Mouse (Mus musculus) hindbrain, embryonic 16.5 days (tissue): ENCODE measurements around the gene Pik3r6. TPM values are rescaled to one million over a fixed set of nuclear protein-coding genes. Genes with fewer than 3 reads are reported as not detected.

Experiments
- ATAC-seq: fragments of 200-750 bp; cut with Nextera tagmentation; 2 replicates; pipeline ENCODE4 v1.8.0; 2017; ENCODE audit warnings: moderate TSS enrichment, moderate library complexity
- H3K27ac ChIP-seq: fragments of 300-500 bp; sonication (generic); 2 replicates; pipeline ENCODE4 v1.5.1; 2014; ENCODE audit warnings: low read depth, mild to moderate bottlenecking, control low read depth, low read length, moderate library complexity
- H3K27me3 ChIP-seq: fragments of 300-500 bp; sonication (generic); replicated peaks from 2 replicates; pipeline ENCODE4 v1.6.1; 2014; ENCODE audit warnings: low read length; ENCODE audit not compliant: control insufficient read depth, insufficient read depth
- H3K36me3 ChIP-seq: fragments of 300-500 bp; sonication (generic); 2 replicates; pipeline ENCODE4 v1.6.1; 2014; ENCODE audit warnings: mild to moderate bottlenecking, low read length, moderate library complexity, mixed read lengths; ENCODE audit not compliant: control insufficient read depth, insufficient read depth
- H3K4me1 ChIP-seq: fragments of 300-500 bp; sonication (generic); 2 replicates; pipeline ENCODE4 v1.6.1; 2014; ENCODE audit warnings: low read depth, low read length; ENCODE audit not compliant: control insufficient read depth, insufficient read depth
- H3K4me2 ChIP-seq: fragments of 300-500 bp; sonication (generic); 2 replicates; pipeline ENCODE4 v1.6.1; 2014; ENCODE audit warnings: mild to moderate bottlenecking, low read length, control low read depth, moderate library complexity
- H3K4me3 ChIP-seq: fragments of 300-500 bp; sonication (generic); 2 replicates; pipeline ENCODE4 v1.5.1; 2014; ENCODE audit warnings: mild to moderate bottlenecking, low read length, control low read depth, moderate library complexity
- H3K9ac ChIP-seq: fragments of 300-500 bp; sonication (generic); 2 replicates; pipeline ENCODE4 v1.6.1; 2014; ENCODE audit warnings: low read depth, mild to moderate bottlenecking, control low read depth, low read length, moderate library complexity
- H3K9me3 ChIP-seq: fragments of 300-500 bp; sonication (generic); 2 replicates; pipeline ENCODE4 v1.6.1; 2014; ENCODE audit warnings: mild to moderate bottlenecking, low read length, moderate library complexity; ENCODE audit not compliant: control insufficient read depth
- WGBS: fragments of 180-500 bp; shearing (Covaris S2); extraction: QIAGEN DNeasy Blood & Tissue Kit; methylation state at CpG from one replicate; pipeline ENCODE4 v1.1.7; 2014; 5-methylcytosine and 5-hydroxymethylcytosine counted together
- polyA plus RNA-seq: library from polyadenylated mRNA; unstranded; fragments of >200 nt; fragmentation: Nextera tagmentation; extraction: Ambion mirVana; gene quantifications from 2 replicates; pipeline ENCODE4 v1.2.1, GENCODE M21; 2015

Pik3r6 gene
- polyA plus RNA-seq, result 1.8 and 2.1 TPM in 2 replicates

DNA sequence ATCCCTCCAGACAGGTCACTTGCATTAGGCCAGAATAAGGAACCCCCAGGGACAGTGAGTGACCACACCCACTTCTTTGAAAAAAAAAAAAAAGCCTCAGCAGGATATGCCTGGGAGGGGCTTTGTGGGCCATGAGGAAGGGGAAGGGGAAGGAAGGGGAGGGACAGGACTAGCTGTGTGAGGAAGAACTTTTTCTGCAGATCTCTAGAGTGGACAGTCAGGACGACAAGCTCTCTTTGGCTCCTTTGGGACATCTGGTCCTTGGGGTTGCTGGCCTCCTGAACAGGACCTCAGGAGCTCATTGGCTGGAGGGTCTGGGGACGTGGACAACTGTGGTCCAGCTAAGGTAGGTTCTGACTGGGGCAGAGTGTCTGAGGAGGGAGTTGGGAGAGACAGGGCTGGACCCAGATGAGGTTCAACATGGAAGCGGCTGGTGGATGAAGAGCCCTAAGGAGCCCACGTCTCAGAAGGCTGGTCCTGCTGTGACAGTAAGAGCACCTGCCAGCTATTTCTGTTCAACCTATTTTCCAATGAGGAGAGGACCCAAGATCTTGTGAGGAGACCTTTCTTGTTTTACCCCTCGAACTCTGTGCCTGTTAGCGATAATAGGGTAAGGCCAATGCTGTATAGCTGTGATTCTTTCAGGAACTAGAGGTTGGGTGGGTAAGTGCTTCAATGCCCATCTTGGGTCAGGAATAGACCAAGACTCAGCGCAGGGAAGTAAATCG is at the start of gene Pik3r6:
TSS of gene Pik3r6 (plus strand) at position 118 of the 728 bp plus-strand sequence.
- Histone ChIP-seq H3K36me3 (no peaks in the 10 kb centered on the region), H3K27ac (no peak within 1 kb of the TSS), H3K4me2 (peak within 1 kb of the TSS; percentile 12; the same call in 1 of the 2 replicates), H3K9ac (no peak within 1 kb of the TSS), H3K4me1 (no peaks in the 10 kb centered on the region), H3K4me3 (0 out of 2 replicates have a peak within 1 kb of the TSS, but pooled peaks have one; percentile 5), H3K9me3 (no peaks in the 10 kb centered on the region), H3K27me3 (no peaks in the 10 kb centered on the region)
- ATAC-seq, result no peak
- 85% methylated on average over 8 of the region's 8 CpGs for WGBS

- Histone ChIP-seq H3K9ac (no peak overlapping the region), H3K9me3 (no peaks in the 10 kb centered on the region), H3K4me2 (no peak overlapping the region), H3K4me3 (no peak overlapping the region), H3K27ac (no peak overlapping the region), H3K36me3 (no peaks in the 10 kb centered on the region), H3K4me1 (peaks cover 7% of the 10 kb centered on the region), H3K27me3 (no peaks in the 10 kb centered on the region)
- 80% methylated on average over 6 of the region's 6 CpGs for WGBS
- no peak for ATAC-seq
Observed at GRCm38 (mm10) chr11:68453301-68453700, 49.5 kb upstream of the Pik3r6 start.

GRCm38 (mm10) chr11:68458086-68458485 is 44.7 kb upstream of the Pik3r6 start:
- Histone ChIP-seq H3K4me1 (no peaks in the 10 kb centered on the region), H3K9ac (no peak overlapping the region), H3K36me3 (no peaks in the 10 kb centered on the region), H3K4me3 (no peak overlapping the region), H3K27ac (no peak overlapping the region), H3K9me3 (no peaks in the 10 kb centered on the region), H3K4me2 (no peak overlapping the region), H3K27me3 (no peaks in the 10 kb centered on the region)
- no peak for ATAC-seq
- 70% methylated on average over 8 of the region's 8 CpGs for WGBS

- H3K4me3 ChIP-seq, result no peak overlapping the region
- no peaks in the 10 kb centered on the region for H3K4me1 ChIP-seq
- H3K36me3 ChIP-seq, result no peaks in the 10 kb centered on the region
- no peak overlapping the region for H3K27ac ChIP-seq
- H3K4me2 ChIP-seq, result no peak overlapping the region
- no peak overlapping the region for H3K9ac ChIP-seq
- WGBS, result 80% methylated on average over 5 of the region's 5 CpGs
- no peaks in the 10 kb centered on the region for H3K9me3 ChIP-seq
- no peaks in the 10 kb centered on the region for H3K27me3 ChIP-seq
- ATAC-seq, result no peak
Observed at GRCm38 (mm10) chr11:68459021-68459420, 43.8 kb upstream of the Pik3r6 start.

DNA sequence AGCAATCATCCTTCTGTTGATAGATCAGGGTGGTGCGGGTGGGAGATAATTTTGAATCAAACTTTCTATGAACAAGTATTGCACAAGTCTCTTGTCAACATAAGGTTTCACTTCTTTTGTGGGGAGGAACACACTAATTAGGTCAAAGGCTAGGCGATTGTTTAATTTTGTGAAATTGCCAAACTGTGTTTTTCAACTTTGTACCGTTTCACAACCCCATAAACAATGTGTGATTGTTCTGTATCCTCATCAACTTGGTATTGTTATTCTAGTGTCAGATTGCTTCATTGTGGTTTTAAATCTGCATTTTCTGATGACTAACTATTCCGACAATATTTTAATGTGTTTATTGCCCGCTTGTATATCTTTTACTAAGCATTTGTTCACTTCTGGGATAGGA is 43.3 kb upstream of the Pik3r6 start:
- Histone ChIP-seq H3K27me3 (no peaks in the 10 kb centered on the region), H3K4me2 (no peak overlapping the region), H3K27ac (no peak overlapping the region), H3K4me3 (no peak overlapping the region), H3K9me3 (no peaks in the 10 kb centered on the region), H3K9ac (no peak overlapping the region), H3K36me3 (no peaks in the 10 kb centered on the region), H3K4me1 (no peaks in the 10 kb centered on the region)
- ATAC-seq, result no peak
- 87% methylated on average over 5 of the region's 5 CpGs for WGBS

- 82% methylated on average over 3 of the region's 3 CpGs for WGBS
- H3K4me2 ChIP-seq, result no peak overlapping the region
- ATAC-seq, result no peak
- H3K4me3 ChIP-seq, result no peak overlapping the region
- no peak overlapping the region for H3K9ac ChIP-seq
- no peaks in the 10 kb centered on the region for H3K27me3 ChIP-seq
- no peak overlapping the region for H3K27ac ChIP-seq
- no peaks in the 10 kb centered on the region for H3K4me1 ChIP-seq
- no peaks in the 10 kb centered on the region for H3K9me3 ChIP-seq
- no peaks in the 10 kb centered on the region for H3K36me3 ChIP-seq
Observed at GRCm38 (mm10) chr11:68462716-68463115, 40.1 kb upstream of the Pik3r6 start.

DNA sequence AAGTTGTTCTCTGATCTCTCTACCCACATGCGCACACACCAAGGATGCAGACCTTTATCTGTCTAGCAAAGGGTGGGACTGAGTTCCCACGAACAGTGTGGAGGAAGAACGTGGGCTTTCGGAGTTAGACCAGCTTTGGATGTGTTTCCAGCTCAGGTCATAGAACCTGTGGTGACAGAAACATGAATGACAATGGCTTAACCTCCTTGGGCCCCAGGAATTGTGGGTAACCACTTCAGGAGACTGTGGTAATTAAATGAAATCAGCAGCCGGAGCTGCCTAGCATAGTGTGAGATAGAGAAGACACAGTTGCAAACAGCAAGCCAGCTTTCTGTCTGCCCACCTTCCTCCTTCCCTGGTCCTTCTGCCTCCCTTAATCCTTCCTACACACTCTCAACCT is 38.6 kb upstream of the Pik3r6 start:
- no peak for ATAC-seq
- 86% methylated on average over 5 of the region's 5 CpGs for WGBS
- H3K27me3 ChIP-seq, result no peaks in the 10 kb centered on the region
- no peaks in the 10 kb centered on the region for H3K4me1 ChIP-seq
- H3K36me3 ChIP-seq, result no peaks in the 10 kb centered on the region
- H3K9ac ChIP-seq, result no peak overlapping the region
- no peaks in the 10 kb centered on the region for H3K9me3 ChIP-seq
- H3K27ac ChIP-seq, result no peak overlapping the region
- no peak overlapping the region for H3K4me3 ChIP-seq
- H3K4me2 ChIP-seq, result no peak overlapping the region

GRCm38 (mm10) chr11:68465090-68465489 is 37.7 kb upstream of the Pik3r6 start:
- ATAC-seq, result no peak
- no peaks in the 10 kb centered on the region for H3K36me3 ChIP-seq
- H3K9me3 ChIP-seq, result no peaks in the 10 kb centered on the region
- H3K4me2 ChIP-seq, result no peak overlapping the region
- 77% methylated on average over 2 of the region's 2 CpGs for WGBS
- no peaks in the 10 kb centered on the region for H3K4me1 ChIP-seq
- no peak overlapping the region for H3K4me3 ChIP-seq
- no peaks in the 10 kb centered on the region for H3K27me3 ChIP-seq
- no peak overlapping the region for H3K9ac ChIP-seq
- no peak overlapping the region for H3K27ac ChIP-seq

DNA sequence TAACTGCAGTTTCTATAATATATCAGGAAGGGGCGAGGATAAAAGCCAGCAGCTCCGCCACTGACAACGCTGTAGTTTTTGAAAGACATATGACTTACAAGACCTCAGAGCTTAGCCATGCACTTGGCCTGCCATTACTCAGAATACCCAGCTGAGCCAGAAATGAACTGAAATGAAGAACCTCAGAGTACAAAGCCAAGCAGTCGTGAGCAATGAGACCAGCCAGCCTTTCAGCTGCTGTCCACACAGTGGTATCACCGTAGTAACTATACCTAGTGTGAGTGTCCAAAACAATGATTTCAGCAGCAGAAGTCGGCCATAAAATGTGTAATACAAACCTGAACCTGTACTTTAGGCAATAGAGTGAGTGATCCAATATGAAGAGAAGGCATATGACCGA is 35.4 kb upstream of the Pik3r6 start:
- ATAC-seq, result no peak
- Histone ChIP-seq H3K27me3 (no peaks in the 10 kb centered on the region), H3K36me3 (no peaks in the 10 kb centered on the region), H3K9ac (no peak overlapping the region), H3K4me2 (no peak overlapping the region), H3K27ac (no peak overlapping the region), H3K4me1 (no peaks in the 10 kb centered on the region), H3K4me3 (no peak overlapping the region), H3K9me3 (no peaks in the 10 kb centered on the region)
- 82% methylated on average over 7 of the region's 7 CpGs for WGBS
